Mouse (Mus musculus) monocyte, adult 2 months (primary cell): ENCODE measurements around the gene Calhm6.

Experiments used
- DNase-seq, 2 experiments: peaks; one replicate each; pipeline ENCODE4 v3.0.0; 2022; ENCODE audit warnings: low spot score in 2 of 2, low read depth in 1 of 2

Calhm6 gene

GRCm38 (mm10) chr10:34127392-34128378 lies at the start of gene Calhm6:
Gene Calhm6 (minus strand): TSS chr10:34127984.
- peak in 1 of 2 experiments; percentile 13 for DNase-seq

GRCm38 (mm10) chr10:34175870-34176606 lies 48.3 kb upstream of the Calhm6 start:
- DNase-seq: no peak

- DNase-seq: no peak
Measured at GRCm38 (mm10) chr10:34172663-34173282, 45.0 kb upstream of the Calhm6 start.

- DNase-seq: peak; percentile 21 to 43
Measured at GRCm38 (mm10) chr10:34171660-34172059, 43.9 kb upstream of the Calhm6 start.

- DNase-seq: no peak
Measured at GRCm38 (mm10) chr10:34171191-34171590, 43.4 kb upstream of the Calhm6 start.

- no peak for DNase-seq
Measured at GRCm38 (mm10) chr10:34166971-34167370, 39.2 kb upstream of the Calhm6 start.

GRCm38 (mm10) chr10:34155796-34156554 lies 28.2 kb upstream of the Calhm6 start:
- no peak for DNase-seq

- no peak for DNase-seq
Measured at GRCm38 (mm10) chr10:34151827-34152226, 24.0 kb upstream of the Calhm6 start.

GRCm38 (mm10) chr10:34150454-34150853 lies 22.7 kb upstream of the Calhm6 start:
- no peak for DNase-seq

GRCm38 (mm10) chr10:34149772-34150171 lies 22.0 kb upstream of the Calhm6 start:
- no peak for DNase-seq

- DNase-seq: no peak
Measured at GRCm38 (mm10) chr10:34141693-34142092, 13.9 kb upstream of the Calhm6 start.

- no peak for DNase-seq
Measured at GRCm38 (mm10) chr10:34139768-34140167, 12.0 kb upstream of the Calhm6 start.

- no peak for DNase-seq
Measured at GRCm38 (mm10) chr10:34138027-34138426, 10.2 kb upstream of the Calhm6 start.

GRCm38 (mm10) chr10:34136432-34136831 lies 8.6 kb upstream of the Calhm6 start:
- no peak for DNase-seq

GRCm38 (mm10) chr10:34131356-34131755 lies 3.6 kb upstream of the Calhm6 start:
- DNase-seq: peak; percentile 32 to 38

- no peak for DNase-seq
Measured at GRCm38 (mm10) chr10:34128391-34128790, 607 bp upstream of the Calhm6 start.

GRCm38 (mm10) chr10:34118421-34118820 lies 9.4 kb downstream of the Calhm6 start:
- DNase-seq: no peak

- no peak for DNase-seq
Measured at GRCm38 (mm10) chr10:34117770-34118169, 10.0 kb downstream of the Calhm6 start.

GRCm38 (mm10) chr10:34117131-34117530 lies 10.7 kb downstream of the Calhm6 start:
- no peak for DNase-seq

- DNase-seq: no peak
Measured at GRCm38 (mm10) chr10:34111964-34112738, 15.6 kb downstream of the Calhm6 start.
